Mouse (Mus musculus): Measurements from ENCODE around the gene Mrgprg.

Gene Mrgprg

DNA sequence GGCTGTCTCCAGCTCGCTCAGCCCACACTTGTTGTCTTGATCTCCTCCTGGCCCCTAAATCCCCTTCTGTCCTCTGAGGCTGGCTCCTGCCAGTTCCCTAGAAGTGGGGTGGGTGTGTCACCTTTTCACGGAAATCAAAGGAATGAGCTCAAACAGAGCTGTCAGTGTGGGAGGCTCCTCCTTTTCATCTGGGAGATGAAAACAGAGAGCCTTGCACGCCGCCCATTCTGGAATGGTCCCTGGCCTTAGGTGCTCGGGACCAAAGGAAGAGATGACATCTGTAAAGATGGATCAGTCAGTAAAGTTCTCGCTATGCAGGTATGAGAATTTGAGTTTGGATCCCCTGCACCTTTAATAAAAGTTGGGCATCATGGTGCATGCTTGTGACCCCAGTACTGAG, at the start of gene Mrgprg:
Mrgprg (minus strand) TSS at position 101 of the 400 bp plus-strand sequence.
- no peak for DNase-seq

DNA sequence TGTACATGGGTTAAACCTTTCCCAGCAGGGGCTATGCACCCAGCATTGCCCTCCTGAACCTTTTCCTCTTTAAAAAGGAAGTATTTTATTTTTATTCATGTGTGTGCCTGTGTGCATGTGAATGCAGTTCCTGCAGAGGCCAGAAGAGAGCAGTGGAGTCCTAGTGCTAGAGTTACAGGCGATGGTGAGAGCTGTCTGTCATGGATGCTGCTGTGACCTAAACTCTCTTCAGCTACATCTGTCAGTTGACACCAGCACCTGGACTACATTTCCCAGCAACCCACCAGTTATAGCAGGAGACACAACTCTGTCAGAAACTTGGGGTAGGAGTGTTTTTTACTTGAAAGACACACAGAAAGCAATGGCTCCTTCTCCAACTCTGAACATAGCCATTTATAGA, 42.1 kb upstream of the Mrgprg start:
- no peak for DNase-seq

DNA sequence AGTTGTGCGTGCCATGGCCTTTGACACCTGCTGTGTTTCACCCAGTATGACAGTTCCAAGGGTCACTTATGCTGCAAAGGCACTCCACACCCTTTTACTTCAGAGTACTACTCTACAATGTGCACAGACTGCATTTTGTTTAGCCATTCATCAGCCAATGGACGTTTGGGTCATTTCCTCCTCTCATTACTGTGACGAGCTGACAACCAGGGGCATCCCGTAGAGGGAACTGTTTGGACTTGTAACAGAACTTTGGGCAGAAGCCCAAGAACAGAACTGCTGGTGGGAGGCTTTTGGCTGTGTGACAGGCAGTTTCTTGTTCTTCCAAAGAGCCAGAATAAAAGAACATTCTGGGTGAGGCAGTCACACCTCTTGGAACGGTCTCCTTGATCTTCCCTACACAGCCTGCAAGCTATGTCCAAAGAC, 38.4 kb upstream of the Mrgprg start:
- peak; percentile 38 for DNase-seq

DNA sequence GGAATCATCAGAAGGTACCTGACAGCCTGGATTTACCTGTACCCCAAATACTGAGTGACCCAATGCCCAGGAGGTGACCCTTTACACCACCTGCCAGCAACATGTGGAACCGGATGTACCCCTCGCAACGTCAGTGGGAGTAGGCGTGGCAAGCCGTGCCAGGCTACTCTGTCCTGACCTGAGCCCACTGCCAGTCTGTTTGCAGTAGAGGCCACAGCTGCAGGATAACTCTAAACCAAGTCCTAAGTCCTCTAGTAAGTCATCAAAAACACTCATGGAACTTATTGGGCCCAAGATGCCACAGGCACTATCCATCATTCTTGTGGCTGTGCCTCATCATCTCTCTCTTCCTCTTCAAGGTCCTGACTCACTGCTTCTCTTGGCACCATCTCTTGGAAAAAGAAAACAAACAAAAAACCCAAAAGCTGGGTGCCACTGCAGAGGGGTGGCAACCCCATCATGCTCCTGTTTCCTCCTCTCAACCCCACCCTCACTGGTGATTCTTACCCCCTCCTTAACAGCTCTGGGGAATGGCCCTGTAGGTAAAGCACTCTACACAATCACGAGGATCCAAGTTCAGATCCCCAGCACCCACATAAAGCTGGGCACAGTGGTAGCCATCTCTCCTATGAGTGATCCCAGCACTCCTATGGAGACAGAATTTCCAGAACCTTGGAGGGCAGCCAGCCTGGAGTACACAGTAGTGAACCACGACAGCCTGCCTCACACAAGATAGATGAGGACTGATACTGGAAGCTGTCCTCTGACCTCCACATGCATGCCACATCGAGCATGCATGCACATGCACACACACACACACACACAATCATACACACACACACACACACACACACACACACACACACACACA, 34.6 kb upstream of the Mrgprg start:
- no peak for DNase-seq

DNA sequence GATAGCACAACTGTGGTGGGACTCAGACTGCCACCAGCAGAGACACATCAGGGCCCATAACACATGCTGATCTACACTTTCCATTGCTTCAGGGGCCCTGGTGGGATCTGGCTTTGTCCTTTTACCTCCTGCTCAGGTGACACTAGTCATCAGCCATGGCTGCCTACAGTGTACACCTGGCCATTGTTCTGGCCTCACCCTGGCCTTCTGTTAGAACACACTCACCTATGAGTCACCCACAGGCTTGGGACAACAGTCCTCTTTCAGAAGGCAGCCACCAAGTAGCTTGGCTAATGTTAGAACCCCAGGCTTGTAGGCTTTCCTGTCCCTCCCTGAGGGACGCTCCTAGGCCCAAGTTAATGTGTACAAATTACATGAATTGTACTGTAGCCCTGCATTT, 34.0 kb upstream of the Mrgprg start:
- no peak for DNase-seq

DNA sequence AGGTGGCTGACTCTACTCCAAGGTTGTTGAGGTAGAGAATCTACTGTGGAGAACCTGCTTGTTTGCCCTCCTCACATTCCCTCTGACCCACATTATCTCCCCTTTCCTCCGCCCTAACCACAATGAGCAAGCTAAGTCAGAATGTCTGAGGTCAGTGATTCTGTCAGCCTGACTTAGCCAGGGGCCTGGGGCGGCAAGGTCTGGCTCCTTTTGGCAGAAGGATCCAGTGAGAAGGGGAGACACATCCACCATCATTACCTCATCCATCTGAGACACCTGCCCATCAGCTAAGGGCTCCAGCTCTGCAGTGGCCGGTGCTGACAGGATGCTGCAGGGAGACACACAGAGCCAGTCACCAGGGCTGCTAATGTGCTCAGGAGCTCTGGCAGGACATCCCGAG, 32.0 kb upstream of the Mrgprg start:
- no peak for DNase-seq

DNA sequence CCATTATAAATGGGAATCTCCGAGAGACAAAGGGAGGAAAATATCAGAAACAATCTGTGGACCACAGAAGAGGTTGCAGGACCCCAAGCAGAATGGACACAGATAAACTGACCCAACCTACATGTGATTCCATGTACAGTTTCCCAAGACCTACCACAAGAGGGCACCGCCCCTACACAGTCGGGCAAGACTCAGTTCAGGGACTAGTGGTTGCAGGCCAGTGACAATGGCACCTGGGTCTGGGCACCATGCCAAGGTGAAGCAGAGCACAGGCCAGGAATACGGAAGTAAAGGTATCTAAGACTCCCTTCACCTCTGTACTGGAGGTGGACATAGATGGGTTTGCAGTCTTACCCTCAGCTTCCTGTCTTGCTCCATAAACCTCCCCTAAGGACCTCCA, 26.3 kb upstream of the Mrgprg start:
- DNase-seq: peak; percentile 18

DNA sequence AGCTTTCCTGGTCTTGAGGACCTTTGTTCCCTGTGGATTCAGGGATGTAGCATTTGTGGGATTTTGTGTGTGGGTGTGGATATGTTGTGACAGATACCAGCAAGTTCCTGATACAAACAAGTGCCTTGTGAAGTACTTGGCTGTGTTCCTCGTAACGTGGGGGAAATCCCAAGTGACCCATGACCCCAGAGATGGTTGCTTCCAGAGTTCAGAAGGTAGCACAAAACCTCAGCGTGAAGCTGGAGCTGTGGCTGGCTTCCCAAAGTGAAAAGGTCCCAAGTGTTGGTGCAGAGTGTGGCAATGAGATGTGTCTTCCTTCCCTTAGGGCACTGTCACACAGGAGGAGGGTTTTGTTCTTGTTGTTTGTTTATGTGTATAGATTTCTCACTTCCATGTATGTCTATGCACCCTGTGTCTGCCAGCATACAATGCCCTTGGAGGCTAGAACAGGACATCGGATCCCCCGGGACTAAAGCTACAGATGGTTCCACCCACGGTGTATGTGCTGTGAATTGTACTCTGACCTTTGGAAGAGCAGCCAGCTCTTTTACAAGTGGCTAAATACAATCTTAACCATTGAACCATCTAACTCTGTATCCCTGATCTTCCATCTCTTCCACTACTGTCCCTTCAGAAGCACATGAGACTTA, 25.7 kb upstream of the Mrgprg start:
- DNase-seq: no peak

DNA sequence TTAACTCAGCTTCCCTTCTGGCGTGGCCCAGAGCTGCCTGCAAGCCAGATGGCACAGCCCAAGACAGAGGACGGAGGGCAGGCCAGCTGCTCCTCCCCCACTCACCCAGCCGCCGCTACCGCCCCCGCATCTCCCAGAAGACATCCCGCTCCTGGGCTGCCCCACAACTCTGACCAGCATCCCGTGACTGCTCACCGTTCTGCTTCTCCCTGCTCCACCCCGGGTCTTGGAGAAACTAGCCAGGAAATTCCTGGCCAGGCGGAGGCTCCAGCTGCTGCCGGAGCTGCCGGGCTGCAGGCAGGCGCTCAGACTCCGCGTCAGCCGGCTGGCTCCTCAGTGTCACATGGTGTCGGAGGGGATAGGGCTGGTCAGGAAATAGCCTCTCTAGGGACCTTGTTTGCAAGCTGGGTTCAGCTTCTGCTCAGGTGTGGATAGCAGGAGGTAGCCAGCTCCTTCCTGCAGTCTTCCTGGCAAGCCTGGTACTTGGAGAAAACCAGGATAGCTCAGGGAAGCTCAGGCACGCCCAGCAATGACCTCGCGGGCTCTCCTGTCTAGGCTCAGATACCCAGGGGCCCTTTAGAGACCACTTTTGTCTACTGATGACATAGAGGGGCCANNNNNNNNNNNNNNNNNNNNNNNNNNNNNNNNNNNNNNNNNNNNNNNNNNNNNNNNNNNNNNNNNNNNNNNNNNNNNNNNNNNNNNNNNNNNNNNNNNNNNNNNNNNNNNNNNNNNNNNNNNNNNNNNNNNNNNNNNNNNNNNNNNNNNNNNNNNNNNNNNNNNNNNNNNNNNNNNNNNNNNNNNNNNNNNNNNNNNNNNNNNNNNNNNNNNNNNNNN, 17.4 kb upstream of the Mrgprg start, which contains the start of gene Mrgpre:
Mrgpre (minus strand) TSS at position 505 of the 834 bp plus-strand sequence.
- DNase-seq: peak; percentile 71

DNA sequence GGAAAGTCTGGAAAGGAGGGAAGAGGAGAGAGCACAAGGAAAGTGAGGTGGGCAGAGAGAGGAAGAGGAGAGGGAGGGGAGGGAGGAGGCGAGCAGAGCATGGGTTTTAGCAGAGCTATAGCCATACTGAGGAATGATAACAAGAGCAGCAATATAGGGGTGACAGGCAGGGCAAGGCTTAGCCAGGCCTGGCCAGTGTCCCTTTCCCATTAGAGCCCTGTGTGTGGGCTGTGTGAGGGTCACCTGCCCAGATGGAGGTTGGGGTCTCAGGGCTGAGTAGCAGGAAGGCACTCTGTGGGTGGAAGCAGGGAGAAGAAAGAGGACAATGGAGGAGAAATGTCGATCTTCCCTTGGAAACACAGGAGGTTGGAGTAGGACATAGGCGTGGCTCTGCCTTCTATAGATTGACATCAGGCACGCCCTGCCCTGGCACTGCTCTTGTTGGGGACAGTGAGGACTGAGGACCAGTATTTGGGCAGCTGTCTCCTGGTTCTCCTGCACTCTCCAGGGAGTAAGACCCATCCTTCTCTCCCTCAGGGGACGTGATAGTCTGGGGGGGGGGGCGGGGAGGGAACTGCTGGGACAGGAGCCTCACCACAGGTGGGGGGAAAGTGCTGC, 16.7 kb upstream of the Mrgprg start:
- DNase-seq: no peak

DNA sequence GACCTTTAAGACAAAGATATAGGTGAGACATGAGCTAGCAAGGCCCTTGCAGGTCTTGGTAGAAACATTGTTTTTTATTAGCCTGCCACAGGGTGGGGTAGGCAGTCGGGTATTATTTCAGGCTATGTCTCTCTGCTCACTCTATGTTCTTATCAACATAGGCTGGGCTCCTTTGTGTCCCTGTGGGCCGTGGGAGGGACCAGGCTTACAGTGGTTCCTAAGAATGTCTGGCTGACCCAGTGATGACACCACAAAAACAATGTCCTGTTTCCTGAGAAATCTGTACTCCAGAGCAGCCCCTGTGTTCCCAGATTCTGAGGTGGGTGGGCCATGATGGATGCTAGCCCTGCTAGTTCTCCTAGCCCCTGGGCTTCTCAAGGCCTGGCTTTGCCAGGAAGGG, 10.6 kb upstream of the Mrgprg start:
- no peak for DNase-seq

DNA sequence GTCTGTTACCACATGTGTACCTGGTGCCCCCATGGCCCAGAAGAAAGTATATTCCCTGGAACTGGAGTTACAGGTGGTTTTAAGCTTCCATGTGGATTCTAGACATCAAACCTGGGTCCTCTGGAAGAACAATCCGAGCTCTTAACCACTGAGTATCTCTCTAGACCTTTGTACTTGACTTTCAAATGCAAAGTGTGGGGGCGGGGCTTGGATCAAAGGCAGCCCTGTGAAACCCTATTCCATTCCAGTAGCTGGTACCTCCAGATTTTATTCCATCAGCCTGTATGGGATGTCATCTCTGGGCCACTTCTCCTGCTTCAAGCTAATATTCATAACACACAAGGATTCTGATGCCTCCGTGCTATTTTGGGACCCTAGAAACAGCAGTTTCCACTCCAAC, 9.3 kb upstream of the Mrgprg start:
- DNase-seq: no peak

DNA sequence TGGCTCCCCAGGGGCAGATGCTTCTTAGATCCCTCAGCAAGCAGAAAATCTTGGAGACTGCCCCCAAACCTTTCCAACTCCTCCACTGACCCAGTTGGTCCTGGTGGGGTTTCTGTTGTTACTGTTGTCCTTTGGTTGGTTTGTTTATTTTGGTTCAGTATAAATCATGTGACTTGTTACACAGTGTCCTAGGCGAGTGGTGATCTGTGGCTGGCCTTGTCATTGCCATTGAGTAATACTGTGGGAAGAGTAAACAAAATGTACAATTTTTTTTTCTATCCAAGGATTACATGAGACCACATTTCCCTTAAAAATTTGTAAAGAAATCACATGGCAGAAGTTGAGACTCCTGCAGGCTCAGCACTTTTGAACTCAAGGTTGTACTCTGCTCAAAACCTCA, 2.7 kb upstream of the Mrgprg start:
- no peak for DNase-seq

DNA sequence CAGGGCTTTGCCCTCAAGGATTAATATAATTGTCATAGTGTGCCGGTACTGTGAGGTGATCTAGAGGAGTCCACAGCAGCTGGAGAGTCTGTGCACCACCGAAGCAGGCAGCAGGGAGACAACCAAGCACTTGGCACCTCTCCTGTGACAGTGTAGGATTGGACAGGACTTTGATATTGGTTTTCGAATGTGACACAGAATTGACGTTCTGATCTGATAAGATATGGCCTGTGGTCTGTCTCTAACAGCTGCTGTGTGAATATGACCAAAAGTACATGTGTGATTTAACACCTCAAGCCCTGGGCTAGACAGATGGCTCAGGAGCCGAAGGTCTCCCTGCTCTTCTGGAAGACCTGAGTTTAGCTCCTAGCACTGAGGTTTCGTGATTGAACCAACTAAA, 1.5 kb upstream of the Mrgprg start:
- DNase-seq: no peak

DNA sequence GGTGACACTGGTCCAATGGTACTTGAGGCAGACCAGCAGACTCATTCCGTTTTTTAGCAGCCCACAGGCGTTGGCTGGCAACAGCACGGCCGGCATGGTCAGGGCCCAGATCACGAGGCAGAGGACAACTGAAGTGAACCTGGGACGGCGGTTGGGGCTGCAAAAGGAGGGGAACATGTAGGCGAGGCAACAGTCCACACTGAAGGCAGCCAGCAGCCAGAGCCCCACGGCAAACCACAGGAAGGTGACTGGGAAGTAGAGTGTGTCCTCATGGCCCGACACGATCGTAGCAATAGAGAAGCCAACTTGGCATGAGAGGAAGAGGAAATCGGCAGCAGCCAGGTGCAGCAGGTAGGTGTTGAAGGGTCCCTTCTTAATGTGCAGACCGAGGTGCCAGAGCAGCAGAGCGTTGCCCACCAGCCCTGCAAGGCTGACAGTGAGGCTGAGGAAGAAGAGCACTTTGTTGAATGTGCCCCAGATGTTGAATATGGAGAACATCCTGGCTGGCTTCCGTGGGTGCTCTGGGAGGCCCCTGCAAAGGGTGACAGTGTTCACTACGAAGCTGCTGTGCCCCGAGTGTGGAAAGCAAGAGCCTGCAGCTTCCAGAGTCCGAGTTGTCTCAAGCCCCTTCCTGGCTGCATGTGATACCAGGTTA, 1.8 kb downstream of the Mrgprg start:
- DNase-seq: no peak

DNA sequence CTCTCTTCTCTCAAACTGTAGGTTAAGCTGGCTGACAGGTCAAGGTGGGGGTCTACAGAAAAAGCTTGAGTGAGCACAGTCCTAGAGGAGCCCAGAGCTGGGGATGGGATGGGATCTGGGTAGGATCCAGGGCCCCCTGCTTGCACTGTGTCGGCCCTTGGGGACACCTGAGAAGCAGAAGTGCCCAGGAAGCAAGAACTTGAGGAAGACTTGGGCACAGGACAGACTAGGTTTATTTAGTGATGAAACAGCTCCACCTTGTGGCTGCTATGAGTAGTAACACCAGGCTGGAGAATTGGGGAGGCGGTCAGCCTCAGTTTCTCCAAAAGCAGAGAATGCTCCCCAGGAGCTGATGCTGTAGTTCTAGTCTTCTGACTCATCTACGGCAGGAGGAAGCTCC, 3.0 kb downstream of the Mrgprg start:
- no peak for DNase-seq

DNA sequence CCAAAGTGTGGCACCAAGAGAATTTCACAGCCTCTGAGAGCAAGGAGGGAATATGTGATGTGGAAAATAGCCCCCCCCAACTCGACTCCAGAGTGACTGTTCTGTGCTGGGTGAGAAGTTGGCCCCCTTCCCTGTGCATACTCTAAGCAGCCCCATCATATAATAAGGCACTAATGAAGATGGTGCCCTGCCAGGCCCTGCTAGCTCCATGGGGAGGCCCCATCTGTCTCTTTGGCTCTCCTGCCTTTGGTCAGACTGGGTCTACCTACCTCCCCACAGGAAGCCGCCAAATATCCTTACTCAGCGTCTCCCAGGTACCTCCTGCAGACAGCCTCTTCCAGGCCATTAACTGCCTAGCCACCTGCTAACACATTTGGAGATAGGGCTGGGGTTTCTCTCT, 7.8 kb downstream of the Mrgprg start:
- DNase-seq: no peak

DNA sequence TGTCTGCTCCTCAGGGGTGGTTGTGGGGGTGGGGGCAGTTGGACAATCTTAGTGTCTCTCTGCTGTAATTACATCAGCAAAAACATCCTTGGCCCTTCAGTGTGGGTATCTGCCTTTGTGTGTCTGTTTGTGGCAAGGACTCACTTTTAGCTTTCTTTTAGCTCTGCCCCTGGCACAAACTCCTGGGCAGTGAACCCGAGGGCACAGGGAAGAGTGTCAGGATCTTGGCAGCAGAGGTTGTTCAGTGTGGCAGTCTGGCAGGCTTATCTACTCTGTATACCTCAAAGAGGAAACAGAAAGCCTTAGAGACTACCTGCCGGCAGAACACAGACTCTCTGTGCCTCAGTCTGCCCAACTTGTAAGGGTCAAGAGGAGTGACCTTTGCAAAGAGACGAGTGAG, 9.1 kb downstream of the Mrgprg start:
- no peak for DNase-seq

DNA sequence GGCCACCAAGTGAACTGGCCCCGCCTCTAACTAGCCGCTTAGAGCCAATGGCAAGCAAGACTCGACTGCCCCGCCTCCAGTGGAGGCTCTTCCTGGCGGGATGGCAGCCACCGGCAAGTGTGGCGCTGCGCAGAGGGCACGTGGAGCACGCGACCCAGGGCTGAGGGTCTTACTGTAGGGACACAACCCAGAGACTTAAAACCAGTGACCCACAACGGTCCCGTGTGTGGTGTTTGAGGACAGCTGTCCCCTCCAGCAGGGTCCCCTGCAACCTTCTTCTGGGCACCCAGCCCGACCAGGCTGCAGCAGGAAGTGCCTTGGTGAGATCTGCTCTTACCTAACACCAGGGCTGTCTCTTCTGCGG, 9.8 kb downstream of the Mrgprg start:
- DNase-seq: peak; percentile 82

DNA sequence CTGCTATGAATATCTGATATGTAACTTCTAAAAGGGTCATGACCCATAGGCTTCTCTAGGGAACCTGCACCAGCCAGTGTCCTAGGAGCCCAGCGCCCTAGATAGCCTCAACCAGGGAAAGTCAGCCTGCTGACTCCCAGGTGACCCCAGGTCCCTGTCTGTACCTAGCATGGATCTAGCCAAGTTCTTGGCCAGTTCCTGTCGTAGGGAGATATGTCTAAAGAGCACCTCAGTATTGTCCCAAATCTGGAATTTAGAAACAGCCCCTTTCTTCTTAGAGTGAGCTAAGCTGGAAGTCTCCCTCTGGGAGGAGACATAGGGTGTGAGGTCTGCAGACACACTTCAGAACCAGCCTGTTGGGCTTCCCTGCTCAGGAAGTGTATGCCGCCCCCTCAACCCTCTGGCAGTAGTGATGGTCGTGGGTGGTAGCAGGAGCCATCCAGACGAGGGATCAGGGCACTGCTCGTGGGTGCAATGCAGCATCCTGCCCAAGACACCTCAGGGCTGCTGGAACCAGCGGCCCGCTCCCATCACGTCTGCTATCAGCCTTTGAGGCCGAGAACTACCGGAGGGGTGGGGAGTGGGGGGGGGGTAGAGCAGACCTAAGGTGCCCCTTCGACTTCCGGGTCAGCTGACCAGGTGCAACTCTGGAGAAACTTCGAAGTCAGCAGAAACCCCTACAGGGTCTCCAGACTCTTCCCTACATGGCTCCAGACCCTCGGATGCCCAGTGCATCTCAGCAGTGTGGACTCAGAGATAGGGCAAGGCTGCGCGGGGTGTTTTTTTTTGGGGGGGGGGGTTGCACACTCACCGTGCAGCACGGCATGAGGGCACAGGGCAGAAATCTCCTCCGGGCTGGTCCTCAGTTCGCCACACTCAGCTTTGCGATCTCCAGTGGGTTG, 10.4 kb downstream of the Mrgprg start, which contains the start of gene Osbpl5:
Osbpl5 (minus strand) TSS at position 861 of the 902 bp plus-strand sequence.
- DNase-seq: peak; percentile 79

All from right cerebral cortex, adult 18-20 months (tissue).